In the genomic region with DNA sequence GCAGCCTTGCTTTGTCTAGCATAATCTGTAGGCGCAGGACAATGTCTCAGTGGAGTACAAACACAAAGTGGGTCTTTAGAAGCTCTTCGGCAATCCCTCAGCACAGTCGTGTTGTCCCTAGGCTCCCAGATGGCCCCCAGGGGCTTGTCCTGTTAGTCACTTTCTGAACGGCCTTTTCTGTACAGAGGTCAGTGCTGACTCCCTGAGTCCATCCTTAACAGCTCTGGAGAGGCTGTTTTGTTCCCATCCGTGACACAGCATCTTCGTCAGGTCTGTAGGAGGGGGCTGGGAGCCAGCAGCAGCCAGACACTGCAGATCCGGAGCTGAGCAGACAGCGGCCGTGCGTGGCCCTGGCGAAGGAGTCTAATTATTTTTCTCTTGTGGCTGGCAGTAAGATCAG, we compare ENCODE assay signal across 8 mouse cellular contexts. TPM values are rescaled to one million over a fixed set of nuclear protein-coding genes. Genes with fewer than 3 reads are reported as not detected.
DNase-seq lines count a peak whose midpoint lies in the region; ATAC-seq lines count a peak whose summit lies in the region.

No protein-coding gene starts in this region.

- peak overlapping the region; percentile 29; the same call in 1 of the 2 replicates for H3K4me2 ChIP-seq in forebrain, embryonic 11.5 days (ENCODE audit: low read depth, low read length, severe bottlenecking)
- no peak overlapping the region; the same call in 1 of the 2 replicates for H3K4me2 ChIP-seq in intestine, embryonic 15.5 days (replicated peaks)
- peak overlapping the region; percentile 20; the same call in 1 of the 2 replicates for H3K4me2 ChIP-seq in neural tube, embryonic 14.5 days (ENCODE audit: low read depth, low read length)

- H3K36me3 ChIP-seq in forebrain, embryonic 11.5 days (ENCODE audit: control insufficient read depth, insufficient read depth, low read length) = no peaks in the 10 kb centered on the region
- H3K36me3 ChIP-seq in intestine, embryonic 15.5 days = no peaks in the 10 kb centered on the region
- H3K36me3 ChIP-seq in neural tube, embryonic 14.5 days (ENCODE audit: control insufficient read depth, insufficient read depth, low read length) = no peaks in the 10 kb centered on the region

- peaks cover 34% of the 10 kb centered on the region; the same call in 1 of the 2 replicates for H3K4me1 ChIP-seq in forebrain, embryonic 11.5 days (replicated peaks; ENCODE audit: control insufficient read depth, insufficient read depth, low read length)
- peaks cover 55% of the 10 kb centered on the region for H3K4me1 ChIP-seq in intestine, embryonic 15.5 days (replicated peaks)
- peaks cover 24% of the 10 kb centered on the region for H3K4me1 ChIP-seq in neural tube, embryonic 14.5 days (ENCODE audit: control insufficient read depth, insufficient read depth, low read length)

- H3K4me3 ChIP-seq in forebrain, embryonic 11.5 days (ENCODE audit: low read depth, low read length) = no peak overlapping the region
- H3K4me3 ChIP-seq in intestine, embryonic 15.5 days (replicated peaks) = no peak overlapping the region
- H3K4me3 ChIP-seq in neural tube, embryonic 14.5 days (ENCODE audit: low read depth, low read length) = no peak overlapping the region

- no peaks in the 10 kb centered on the region for H3K9me3 ChIP-seq in forebrain, embryonic 11.5 days (ENCODE audit: control insufficient read depth, low read length)
- H3K9me3 ChIP-seq in intestine, embryonic 15.5 days = no peaks in the 10 kb centered on the region
- H3K9me3 ChIP-seq in neural tube, embryonic 14.5 days (ENCODE audit: control insufficient read depth, low read length) = no peaks in the 10 kb centered on the region

- DNase-seq in heart, adult 18-20 months = peak; percentile 68 to 69
- no peak for DNase-seq in heart, adult 8-10 months (ENCODE audit: low spot score)
- DNase-seq in MN1 (ENCODE audit: low spot score) = peak; percentile 73
- DNase-seq in forebrain, embryonic 11.5 days (ENCODE audit: low spot score) = peak; percentile 63
- no peak for DNase-seq in thymus, postnatal 4 days

- ATAC-seq in forebrain, embryonic 11.5 days (replicated peaks; ENCODE audit: low FRiP score) = 0 out of 2 replicates have a peak, but pooled peaks have one; percentile 36
- ATAC-seq in intestine, embryonic 15.5 days = no peak
- peak; percentile 47; the same call in 1 of the 2 replicates for ATAC-seq in neural tube, embryonic 14.5 days (ENCODE audit: low read depth)
- ATAC-seq in megakaryocyte-erythroid progenitor cell, adult 5-6 weeks (replicated peaks; ENCODE audit: low FRiP score, low TSS enrichment, poor library complexity, severe bottlenecking) = no peak

- whole genome bisulfite sequencing in forebrain, embryonic 11.5 days = 13% methylated on average over 11 of the region's 11 CpGs
- WGBS in intestine, embryonic 15.5 days = 41% methylated on average over 11 of the region's 11 CpGs
- WGBS in neural tube, embryonic 14.5 days = 19% methylated on average over 11 of the region's 11 CpGs

- no peak overlapping the region for H3K27ac ChIP-seq in forebrain, embryonic 11.5 days (ENCODE audit: low read depth, low read length)
- H3K27ac ChIP-seq in intestine, embryonic 15.5 days = peak overlapping the region; percentile 49; the same call in 1 of the 2 replicates
- peak overlapping the region; percentile 60; the same call in 1 of the 2 replicates for H3K27ac ChIP-seq in neural tube, embryonic 14.5 days (ENCODE audit: low read depth, low read length)

- peak overlapping the region; percentile 35 for H3K9ac ChIP-seq in forebrain, embryonic 11.5 days (ENCODE audit: low read length)
- no peak overlapping the region for H3K9ac ChIP-seq in intestine, embryonic 15.5 days
- H3K9ac ChIP-seq in neural tube, embryonic 14.5 days (replicated peaks; ENCODE audit: low read depth, low read length) = no peak overlapping the region; the same call in 1 of the 2 replicates

- H3K27me3 ChIP-seq in forebrain, embryonic 11.5 days (ENCODE audit: control insufficient read depth, insufficient read depth, low read length) = no peaks in the 10 kb centered on the region
- no peaks in the 10 kb centered on the region for H3K27me3 ChIP-seq in intestine, embryonic 15.5 days (replicated peaks)
- no peaks in the 10 kb centered on the region for H3K27me3 ChIP-seq in neural tube, embryonic 14.5 days (ENCODE audit: control insufficient read depth, insufficient read depth, low read length)

RNA-seq across cellular contexts. Expression of a gene that starts 7.6 kb away (rescaled TPM):
- 100 to 1,000 TPM; 298 to 330 TPM for total RNA-seq in heart, adult 18-20 months (2021)
- 100 to 1,000 TPM; 281 to 370 (median 342) TPM for total RNA-seq in heart, adult 8-10 months (2022)
- polyA plus RNA-seq in forebrain, embryonic 11.5 days (2014; fragmentation: Nextera tagmentation; extraction: Ambion mirVana) = 5.2 and 5.7 TPM in 2 replicates
- 10.9 and 12.3 TPM in 2 replicates for polyA plus RNA-seq in intestine, embryonic 15.5 days (2015; fragmentation: Nextera tagmentation; extraction: Ambion mirVana)
- polyA plus RNA-seq in neural tube, embryonic 14.5 days (2014; fragmentation: Nextera tagmentation; extraction: Ambion mirVana) = 1.3 and 3.5 TPM in 2 replicates
- 11.0 and 12.7 TPM in 2 replicates for total RNA-seq in megakaryocyte-erythroid progenitor cell, adult 5-6 weeks (2014; fragmentation: Nextera tagmentation)
- total RNA-seq in megakaryocyte-erythroid progenitor cell, adult 5-6 weeks (2017) = 6.5 and 14.2 TPM in 2 replicates

Comparison
In these comparisons a context has a peak if more than half of its experiments do, and no peak if none do; other contexts are left out.
1. DNase-seq: peak in heart, adult 18-20 months (2 of 2), MN1 (single experiment) and forebrain, embryonic 11.5 days (single experiment); none in heart, adult 8-10 months (single experiment) and thymus, postnatal 4 days (single experiment).
2. ATAC-seq: peak in forebrain, embryonic 11.5 days (single experiment) and neural tube, embryonic 14.5 days (single experiment); none in intestine, embryonic 15.5 days (single experiment) and megakaryocyte-erythroid progenitor cell, adult 5-6 weeks (single experiment).
3. RNA of a gene that starts 7.6 kb away (total RNA-seq): 281 to 370 TPM in heart, adult 8-10 months and 298 to 330 TPM in heart, adult 18-20 months; 6.5 to 14.2 TPM in megakaryocyte-erythroid progenitor cell, adult 5-6 weeks; every median in the first group is over 10 times any median in the second.